Mouse (Mus musculus) heart, postnatal 0 days (tissue): ENCODE data around the gene Tmem182.

ENCODE experiments used
- CTCF ChIP-seq: IDR thresholded peaks from 2 replicates; pipeline ENCODE4 v1.5.1; 2016; ENCODE audit warnings: antibody characterized with exemption, control low read depth, low read depth
- EP300 ChIP-seq: IDR thresholded peaks from 2 replicates; pipeline ENCODE4 v1.6.1; 2016; ENCODE audit warnings: antibody characterized with exemption, low read depth

GRCm38 (mm10) chr1:40829213-40829914 lies 24.0 kb downstream of the Tmem182 start:
- TF ChIP-seq EP300 (no peak), CTCF (no peak)
